Comparison of ENCODE assay signal across 7 mouse cellular contexts in genomic region chr14:52304644-52305271, GRCm38 (mm10). TPM values are rescaled to one million over a fixed set of nuclear protein-coding genes. Genes with fewer than 3 reads are reported as not detected.
DNase-seq lines count a peak whose midpoint lies in the region; ATAC-seq lines count a peak whose summit lies in the region.

Gene Mettl3 (minus strand): TSS chr14:52305128.

- peak; percentile 94 for DNase-seq in adrenal gland, postnatal 14 days
- peak; percentile 96 for DNase-seq in embryonic facial prominence, embryonic 11.5 days (ENCODE audit: low spot score)
- peak; percentile 93 for DNase-seq in kidney, adult 11 months
- DNase-seq in limb, embryonic 10.5 days (ENCODE audit: low spot score): peak; percentile 88
- peak; percentile 72 for DNase-seq in spleen, adult 12 weeks (ENCODE audit: low spot score)

- peak; percentile 95 for ATAC-seq in embryonic facial prominence, embryonic 11.5 days (replicated peaks; ENCODE audit: insufficient number of reproducible peaks, low FRiP score, low TSS enrichment, low read depth)
- ATAC-seq in granulocyte monocyte progenitor cell, adult 5-6 weeks (replicated peaks; ENCODE audit: poor library complexity, severe bottlenecking): peak; percentile 95
- peak; percentile 96 for ATAC-seq in midbrain, embryonic 13.5 days

- no peaks in the 10 kb centered on the region for H3K9me3 ChIP-seq in embryonic facial prominence, embryonic 11.5 days (replicated peaks; ENCODE audit: control insufficient read depth, low read length)
- H3K9me3 ChIP-seq in limb, embryonic 10.5 days (replicated peaks): no peaks in the 10 kb centered on the region
- H3K9me3 ChIP-seq in midbrain, embryonic 13.5 days: no peaks in the 10 kb centered on the region

- H3K4me3 ChIP-seq in embryonic facial prominence, embryonic 11.5 days (ENCODE audit: low read depth, low read length): peak within 1 kb of the TSS; percentile 72
- H3K4me3 ChIP-seq in limb, embryonic 10.5 days: peak within 1 kb of the TSS; percentile 72
- H3K4me3 ChIP-seq in midbrain, embryonic 13.5 days (replicated peaks): peak within 1 kb of the TSS; percentile 69

- H3K27ac ChIP-seq in embryonic facial prominence, embryonic 11.5 days (replicated peaks; ENCODE audit: low read depth, low read length): peak within 1 kb of the TSS; percentile 87
- peak within 1 kb of the TSS; percentile 93 for H3K27ac ChIP-seq in limb, embryonic 10.5 days
- H3K27ac ChIP-seq in midbrain, embryonic 13.5 days: peak within 1 kb of the TSS; percentile 89

- under 1% methylated on average over 46 of the region's 46 CpGs for WGBS in embryonic facial prominence, embryonic 11.5 days
- under 1% methylated on average over 46 of the region's 46 CpGs for WGBS in limb, embryonic 10.5 days
- under 1% methylated on average over 46 of the region's 46 CpGs for WGBS in midbrain, embryonic 13.5 days

- H3K27me3 ChIP-seq in embryonic facial prominence, embryonic 11.5 days (ENCODE audit: control insufficient read depth, insufficient read depth, low read length): no peaks in the 10 kb centered on the region
- H3K27me3 ChIP-seq in limb, embryonic 10.5 days (ENCODE audit: low read depth, poor library complexity, severe bottlenecking): no peaks in the 10 kb centered on the region
- no peaks in the 10 kb centered on the region for H3K27me3 ChIP-seq in midbrain, embryonic 13.5 days

- H3K9ac ChIP-seq in embryonic facial prominence, embryonic 11.5 days (replicated peaks; ENCODE audit: low read length): peak within 1 kb of the TSS; percentile 66
- peak within 1 kb of the TSS; percentile 80 for H3K9ac ChIP-seq in midbrain, embryonic 13.5 days (replicated peaks)

- peak within 1 kb of the TSS; percentile 64 for H3K4me2 ChIP-seq in embryonic facial prominence, embryonic 11.5 days (ENCODE audit: low read depth, low read length)
- peak within 1 kb of the TSS; percentile 79 for H3K4me2 ChIP-seq in midbrain, embryonic 13.5 days (replicated peaks)

- no peaks in the 10 kb centered on the region for H3K4me1 ChIP-seq in embryonic facial prominence, embryonic 11.5 days (ENCODE audit: control insufficient read depth, insufficient read depth, low read length)
- H3K4me1 ChIP-seq in limb, embryonic 10.5 days: peaks cover 6% of the 10 kb centered on the region
- H3K4me1 ChIP-seq in midbrain, embryonic 13.5 days (replicated peaks): peaks cover 13% of the 10 kb centered on the region

- H3K36me3 ChIP-seq in embryonic facial prominence, embryonic 11.5 days (replicated peaks; ENCODE audit: control insufficient read depth, insufficient read depth, low read depth, low read length): no peaks in the 10 kb centered on the region; the same call in 1 of the 2 replicates
- peaks cover 28% of the 10 kb centered on the region for H3K36me3 ChIP-seq in limb, embryonic 10.5 days
- peaks cover 15% of the 10 kb centered on the region for H3K36me3 ChIP-seq in midbrain, embryonic 13.5 days

RNA-seq across cellular contexts. Expression of gene Mettl3, which starts in this region (rescaled TPM):
- total RNA-seq in adrenal gland, postnatal 14 days (2021): 31.4 and 41.7 TPM in 2 replicates
- polyA plus RNA-seq in embryonic facial prominence, embryonic 11.5 days (2014; fragmentation: Nextera tagmentation; extraction: Ambion mirVana): 49.8 and 50.1 TPM in 2 replicates
- total RNA-seq in granulocyte monocyte progenitor cell, adult 5-6 weeks (2014; fragmentation: Nextera tagmentation): 47.6 and 54.5 TPM in 2 replicates
- 33.6 and 33.7 TPM in 2 replicates for total RNA-seq in granulocyte monocyte progenitor cell, adult 5-6 weeks (2017)
- polyA plus RNA-seq in limb, embryonic 10.5 days (2016; fragmentation: Nextera tagmentation; extraction: Ambion mirVana): 58.6 and 64.5 TPM in 2 replicates
- 50.4 and 57.8 TPM in 2 replicates for polyA plus RNA-seq in midbrain, embryonic 13.5 days (2015; fragmentation: Nextera tagmentation; extraction: Ambion mirVana)

Comparison
In these comparisons a context has a peak if more than half of its experiments do, and no peak if none do; other contexts are left out.
1. Peak in every context shown above with its lines: DNase-seq, ATAC-seq, H3K4me3 ChIP-seq and H3K27ac ChIP-seq.